Mouse (Mus musculus) adrenal gland, adult (tissue): ENCODE measurements at regions not wholly inside any gene's neighbourhood (a gene's known extent, or its start where the extent isn't known, plus 50 kb on each side); places are given as distances from the start of the nearest gene placed in this dataset.

Source experiments
- DNase-seq, 2 experiments: peaks; one replicate each; pipeline ENCODE4 v3.0.0; 2022 to 2023; ENCODE audit warnings: low spot score in 1 of 2; ENCODE audit not compliant: inconsistent age in 2 of 2

- DNase-seq = peak; percentile 64 to 82
These were observed 73.5 kb upstream of the Ctnnb1 start for GRCm38 (mm10) chr9:120855293-120856050.

- DNase-seq = no peak
These were observed 71.0 kb upstream of the Ctnnb1 start for GRCm38 (mm10) chr9:120857849-120858510.

- DNase-seq = no peak
These were observed 67.9 kb upstream of the Ctnnb1 start for GRCm38 (mm10) chr9:120860969-120861595.

- DNase-seq = no peak
These were observed 67.1 kb upstream of the Ctnnb1 start for GRCm38 (mm10) chr9:120861788-120862345.

GRCm38 (mm10) chr9:120864410-120864809, 64.6 kb upstream of the Ctnnb1 start:
- DNase-seq = no peak

GRCm38 (mm10) chr9:120866251-120866650, 62.8 kb upstream of the Ctnnb1 start:
- DNase-seq = no peak

- DNase-seq = peak in 1 of 2 experiments; percentile 35
These were observed 62.3 kb upstream of the Ctnnb1 start for GRCm38 (mm10) chr9:120866709-120867108.

GRCm38 (mm10) chr9:120867861-120868260, 61.2 kb upstream of the Ctnnb1 start:
- no peak for DNase-seq

GRCm38 (mm10) chr9:120868330-120868729, 60.7 kb upstream of the Ctnnb1 start:
- DNase-seq = no peak

GRCm38 (mm10) chr9:120869432-120870081, 59.5 kb upstream of the Ctnnb1 start:
- DNase-seq = peak in 1 of 2 experiments; percentile 52

GRCm38 (mm10) chr9:120873293-120873692, 55.7 kb upstream of the Ctnnb1 start:
- peak in 1 of 2 experiments; percentile 40 for DNase-seq

- no peak for DNase-seq
These were observed 54.5 kb upstream of the Ctnnb1 start for GRCm38 (mm10) chr9:120874416-120874976.

- no peak for DNase-seq
These were observed 51.9 kb upstream of the Ctnnb1 start for GRCm38 (mm10) chr9:120877101-120877500.
